Mouse (Mus musculus) ovary, adult 18-20 months (tissue): ENCODE measurements at regions not wholly inside any gene's neighbourhood (a gene's known extent, or its start where the extent isn't known, plus 50 kb on each side); places are given as distances from the start of the nearest gene placed in this dataset.

Experiments used
- DNase-seq: peaks from one replicate; pipeline ENCODE4 v3.0.0; 2022; ENCODE audit warnings: low spot score, mixed read lengths

DNA sequence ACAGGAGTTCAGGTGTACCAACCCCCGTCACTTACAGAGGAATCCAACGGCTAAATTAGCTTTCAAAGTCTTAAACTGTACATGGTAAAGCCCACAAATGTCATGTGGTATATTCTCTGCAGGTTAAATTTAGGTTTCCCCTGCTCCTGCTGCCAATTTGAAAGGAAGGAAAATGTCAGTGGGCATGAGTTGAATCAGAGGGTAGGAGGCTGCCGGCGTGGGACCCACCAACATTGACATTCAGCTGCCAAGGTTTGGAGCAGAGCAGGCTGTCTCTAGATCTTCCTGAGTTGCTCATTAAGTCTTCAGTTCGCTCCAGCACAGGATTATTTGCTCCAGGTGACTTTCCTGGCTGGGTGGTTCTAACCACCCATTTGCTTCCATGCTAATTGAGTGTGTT is 532.1 kb downstream of the Tmem114 start:
- DNase-seq, result no peak

DNA sequence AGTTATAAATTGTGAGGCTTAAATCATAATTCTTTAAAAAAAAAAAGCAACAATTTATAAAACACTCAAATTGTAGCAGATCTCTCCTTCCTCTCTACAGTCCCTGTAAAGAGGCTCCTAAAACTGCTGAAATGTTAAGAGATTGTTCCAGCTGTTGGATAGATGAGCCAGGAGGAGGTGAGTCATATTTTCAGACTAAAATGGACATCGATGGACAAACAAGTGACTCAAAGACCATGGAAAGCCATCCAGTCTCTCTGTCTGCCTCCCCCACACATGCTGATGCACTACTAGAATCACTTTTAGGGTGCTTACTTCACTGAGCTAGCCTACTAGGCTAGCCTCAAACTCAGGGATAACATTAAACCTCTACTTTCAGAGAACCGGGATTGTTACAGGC is 561.5 kb downstream of the Tmem114 start:
- no peak for DNase-seq

DNA sequence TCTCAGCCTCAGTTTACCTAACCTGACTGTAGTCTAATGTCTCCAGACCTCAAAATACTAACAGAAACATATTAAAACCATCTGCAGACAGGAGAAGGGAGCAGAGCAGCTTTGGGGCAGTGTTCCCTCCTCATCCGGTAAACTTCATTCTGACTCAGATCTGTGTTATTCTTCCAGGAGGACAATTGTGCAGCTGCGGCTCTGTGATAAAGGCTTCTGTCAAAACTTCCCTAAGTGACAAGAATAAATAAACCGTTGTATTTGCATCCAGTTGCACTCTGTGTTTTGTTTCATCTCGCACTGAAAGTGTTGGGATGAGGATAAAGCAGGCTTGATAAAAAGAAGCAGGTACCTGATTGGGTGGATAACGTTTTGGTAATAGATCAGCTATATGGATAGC is 585.8 kb downstream of the Tmem114 start:
- no peak for DNase-seq

DNA sequence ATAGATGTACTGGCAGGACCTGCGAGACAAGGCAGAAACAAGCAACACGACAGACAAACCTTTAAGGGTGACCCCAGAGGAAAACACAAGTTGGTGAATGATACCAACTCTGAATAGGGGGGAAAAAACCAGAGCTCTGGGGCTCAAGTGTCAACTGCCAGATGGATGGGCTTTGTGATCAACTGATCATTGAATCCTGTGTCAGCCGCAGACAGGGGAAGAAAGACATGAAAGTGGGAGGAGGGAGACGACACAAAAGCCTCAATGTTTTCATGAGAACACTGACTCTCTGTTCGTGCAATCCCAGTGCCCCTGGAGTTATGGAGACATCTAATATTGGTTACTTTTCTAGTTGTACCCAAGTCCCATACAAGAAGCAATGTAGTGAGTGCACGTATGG is 593.8 kb downstream of the Tmem114 start:
- no peak for DNase-seq

DNA sequence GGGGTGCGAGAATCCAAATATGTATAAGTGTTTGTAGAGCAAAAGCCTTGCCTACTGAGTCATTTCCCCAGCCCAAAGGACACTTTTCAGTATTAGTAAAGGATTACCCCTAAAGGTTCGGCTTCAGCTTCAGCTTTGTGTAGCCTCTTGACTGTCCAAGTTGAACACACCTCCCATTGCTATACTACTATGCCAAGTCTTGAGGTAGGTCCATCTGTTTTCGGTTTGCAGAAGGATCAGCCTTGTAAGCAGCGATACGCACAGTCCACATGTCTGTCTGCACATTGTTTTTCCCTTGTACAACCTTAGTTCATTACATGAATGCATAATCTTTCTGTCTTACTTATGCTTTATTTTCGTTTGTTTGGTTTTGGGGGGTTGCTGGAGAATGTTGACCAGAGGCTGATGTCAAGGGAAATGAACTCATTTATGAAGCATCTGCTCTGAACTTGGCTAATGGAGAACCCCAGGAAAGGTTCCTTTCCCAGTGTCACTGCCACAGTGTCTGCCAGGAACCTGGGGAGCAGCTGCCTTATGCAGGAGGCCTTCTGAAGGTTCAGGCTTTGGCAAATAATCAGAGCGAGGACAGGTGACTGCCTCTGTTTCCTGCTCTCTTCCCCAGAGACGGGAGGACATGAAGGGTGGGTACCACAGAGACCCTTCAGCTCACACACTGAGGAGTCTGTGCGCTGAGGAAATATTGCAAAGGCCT is 594.8 kb downstream of the Tmem114 start:
- no peak for DNase-seq

DNA sequence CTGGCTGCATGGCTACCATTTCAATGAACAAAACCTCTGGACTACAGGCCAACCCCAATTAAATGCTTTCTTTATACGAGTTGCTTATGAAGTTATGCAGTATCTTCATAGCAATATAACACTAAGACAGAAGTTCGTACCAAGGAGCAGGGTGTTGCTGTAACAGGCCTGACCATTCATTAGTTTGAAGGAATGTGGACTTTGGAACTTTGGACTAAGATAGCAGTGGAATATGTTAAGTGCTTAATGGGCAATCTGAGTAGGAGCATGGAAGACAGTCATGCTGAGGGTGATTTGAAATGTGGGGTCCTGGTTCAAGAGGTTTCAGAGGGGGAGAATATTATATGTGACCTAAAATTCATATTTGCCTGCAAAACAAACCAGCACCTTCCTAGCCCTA is 623.8 kb downstream of the Tmem114 start:
- no peak for DNase-seq

DNA sequence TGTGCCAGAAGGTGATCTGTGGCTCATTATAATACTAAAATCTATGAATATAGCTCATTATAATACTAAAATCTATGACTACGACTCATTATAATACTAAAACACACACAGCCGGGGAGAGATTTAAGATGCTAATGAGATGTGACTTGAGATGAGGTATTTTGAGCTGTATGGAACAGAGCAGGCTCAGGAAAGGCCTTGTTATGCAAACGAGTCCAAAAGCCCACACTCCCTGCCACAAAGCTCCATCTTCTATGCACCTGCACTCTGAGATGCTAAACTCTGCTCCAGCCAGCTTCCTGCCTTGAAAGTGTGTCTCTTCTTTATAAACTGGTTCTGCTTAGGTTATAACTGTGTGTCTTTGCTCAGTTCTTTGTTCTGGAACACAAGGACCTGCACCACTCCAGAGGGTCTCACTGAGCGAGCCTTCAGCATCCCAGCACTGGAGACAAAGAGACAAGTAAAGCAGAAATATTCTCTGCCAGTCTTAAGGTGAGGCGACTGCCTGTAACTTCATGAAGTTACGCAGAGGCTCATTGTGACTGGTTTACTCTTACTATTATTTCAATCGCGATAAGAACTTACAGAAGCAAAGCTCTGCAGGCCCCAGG is 627.7 kb downstream of the Tmem114 start:
- no peak for DNase-seq

DNA sequence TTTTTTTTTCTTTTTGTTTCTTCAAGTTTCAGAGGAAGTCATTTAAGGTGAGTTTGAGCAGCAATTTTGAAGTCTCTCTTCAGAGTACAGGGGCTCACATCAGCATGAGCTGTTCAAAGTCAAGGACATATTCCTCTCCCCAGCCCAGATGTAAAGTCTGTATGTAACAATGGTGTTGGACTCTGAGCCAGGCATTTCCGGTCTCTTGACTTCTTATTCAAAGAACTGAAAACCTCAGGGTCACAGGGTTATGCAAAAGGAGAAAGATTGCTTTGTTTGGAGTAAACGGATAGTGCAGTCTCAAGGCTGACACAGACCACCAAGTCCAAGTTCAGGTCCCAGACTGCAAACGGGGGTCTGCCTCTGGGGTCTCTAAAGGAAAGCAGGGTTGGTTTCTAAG is 629.4 kb downstream of the Tmem114 start:
- no peak for DNase-seq

DNA sequence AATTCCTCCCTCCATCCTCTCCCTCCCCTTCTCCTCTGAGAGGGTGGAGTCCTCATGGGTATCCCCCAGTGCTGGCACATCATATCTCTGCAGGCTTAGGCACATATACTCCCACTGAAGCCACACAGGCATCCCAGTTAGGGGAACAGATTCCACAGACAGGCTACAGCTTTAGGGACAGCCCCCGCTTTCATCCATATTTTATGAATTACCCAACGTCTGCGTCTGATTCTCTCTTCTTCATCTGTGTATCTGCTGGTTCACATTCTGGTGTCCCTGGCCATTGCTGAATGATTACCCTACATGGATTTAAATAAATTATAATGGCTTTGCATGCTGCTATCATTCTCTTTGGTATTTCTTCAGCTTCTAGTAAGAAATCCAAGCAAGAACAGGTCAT is 632.4 kb downstream of the Tmem114 start:
- DNase-seq, result no peak

DNA sequence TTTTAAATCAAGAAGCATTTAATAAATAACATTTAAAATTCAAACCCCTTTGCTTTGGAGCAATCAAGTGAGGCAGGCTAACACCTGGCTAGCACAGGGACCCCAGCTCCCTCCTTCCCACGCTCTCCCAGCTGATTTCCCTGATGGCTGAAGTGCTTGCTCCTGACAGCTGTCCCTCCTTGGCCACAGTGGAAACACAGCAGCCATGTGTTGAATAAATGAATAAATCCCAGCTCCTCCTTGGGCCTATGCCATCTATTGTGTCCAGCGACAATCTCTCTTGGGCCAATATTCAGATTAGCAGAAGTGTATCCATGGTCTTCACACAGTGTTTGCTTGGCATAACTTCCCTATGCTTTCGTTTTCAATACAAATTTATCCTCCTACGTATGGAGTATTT is 634.7 kb downstream of the Tmem114 start:
- no peak for DNase-seq

DNA sequence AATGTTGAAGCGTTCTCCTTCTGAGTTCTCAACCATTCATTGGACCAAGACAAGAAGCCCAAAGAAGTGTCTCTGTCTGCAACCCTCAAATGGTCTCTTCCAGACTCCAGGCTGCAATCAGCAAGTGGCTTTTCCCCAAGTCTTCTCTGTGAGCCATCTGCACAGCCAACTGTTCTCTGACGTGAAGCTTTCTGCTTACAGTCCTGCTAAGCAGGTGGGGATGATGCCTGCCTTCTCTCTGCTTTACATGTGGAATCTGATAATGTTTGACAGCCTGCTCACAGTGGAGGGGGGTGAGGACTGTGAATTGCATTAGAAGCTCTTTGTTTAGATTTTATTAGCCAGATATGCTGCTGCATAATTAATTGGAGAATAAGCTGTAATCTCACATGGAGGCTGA is 636.7 kb downstream of the Tmem114 start:
- DNase-seq, result no peak

DNA sequence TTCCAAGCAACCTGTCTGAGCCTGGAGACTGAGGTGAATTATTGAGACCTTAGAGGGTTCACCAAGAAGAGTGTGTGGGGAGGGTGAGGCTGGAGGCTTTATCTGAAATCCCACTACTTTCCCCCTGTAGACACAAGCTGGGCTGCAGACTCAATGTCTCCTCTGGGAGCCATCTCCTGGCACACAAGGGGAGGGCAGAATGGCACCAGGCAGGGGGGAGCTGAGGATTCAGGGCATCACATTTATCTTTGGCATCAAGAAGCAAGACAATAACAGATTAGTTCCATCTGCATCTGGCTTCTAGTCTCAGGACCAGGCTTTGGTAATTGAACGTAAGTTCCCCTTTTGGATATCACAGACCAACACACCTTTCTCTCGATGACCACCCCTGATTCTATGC is 643.4 kb downstream of the Tmem114 start:
- DNase-seq, result no peak

DNA sequence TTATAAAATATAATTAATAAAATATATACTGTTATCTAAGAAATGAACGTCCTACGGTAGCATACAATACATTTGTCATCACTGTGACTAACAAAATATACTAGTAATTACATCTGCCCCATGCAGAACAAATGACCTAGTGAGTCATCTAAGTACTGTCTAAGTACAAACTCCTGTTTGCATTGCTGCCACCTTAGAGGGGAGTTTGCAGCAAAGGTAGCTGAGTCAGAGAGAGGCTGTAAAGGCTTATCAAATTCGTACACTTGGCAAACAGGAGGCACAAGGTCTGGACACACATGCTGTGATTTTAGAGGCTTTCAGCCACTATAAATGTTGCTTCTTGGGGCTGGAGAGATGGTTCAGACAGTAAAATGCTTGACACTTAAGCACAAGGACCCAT is 649.3 kb downstream of the Tmem114 start:
- DNase-seq, result no peak

DNA sequence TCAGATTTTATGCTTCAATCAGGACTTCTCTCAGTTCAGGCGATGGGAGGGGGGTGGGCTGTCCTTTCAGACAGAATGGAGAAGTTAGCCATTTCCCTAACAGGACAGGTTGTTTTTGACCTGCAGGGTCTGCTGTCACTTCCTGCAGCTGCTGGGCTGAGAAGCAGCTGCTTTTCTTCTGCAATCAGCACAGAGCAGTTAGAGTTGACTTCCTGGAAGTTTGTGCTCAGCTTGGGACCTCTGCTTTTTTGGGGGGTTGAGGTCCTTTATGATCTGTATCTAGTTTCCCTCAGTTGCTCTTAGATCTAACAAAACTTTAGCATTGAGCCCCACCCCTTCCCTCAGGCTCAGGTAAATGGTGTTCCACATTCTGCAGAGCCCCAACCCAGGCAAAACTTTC is 656.5 kb downstream of the Tmem114 start:
- DNase-seq, result no peak

DNA sequence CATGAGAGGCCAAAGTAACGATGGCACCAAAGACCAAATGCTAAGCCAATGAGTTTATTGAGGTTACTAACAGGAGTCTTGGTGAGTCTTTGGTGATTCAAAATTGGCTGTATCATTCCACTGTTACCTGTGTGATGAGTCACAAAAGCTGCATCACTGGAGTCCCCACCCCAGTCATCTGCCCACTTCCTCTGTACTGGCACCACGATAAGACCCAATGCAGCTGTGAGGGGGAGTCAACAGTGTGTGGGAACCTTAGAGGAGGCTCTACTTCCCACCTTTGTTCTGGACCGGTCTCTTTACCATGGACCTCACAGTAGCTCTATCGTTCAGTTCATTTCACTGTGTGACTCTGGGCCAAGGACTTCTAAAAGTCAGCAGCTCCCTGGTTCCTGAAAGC is 657.2 kb downstream of the Tmem114 start:
- DNase-seq, result no peak

DNA sequence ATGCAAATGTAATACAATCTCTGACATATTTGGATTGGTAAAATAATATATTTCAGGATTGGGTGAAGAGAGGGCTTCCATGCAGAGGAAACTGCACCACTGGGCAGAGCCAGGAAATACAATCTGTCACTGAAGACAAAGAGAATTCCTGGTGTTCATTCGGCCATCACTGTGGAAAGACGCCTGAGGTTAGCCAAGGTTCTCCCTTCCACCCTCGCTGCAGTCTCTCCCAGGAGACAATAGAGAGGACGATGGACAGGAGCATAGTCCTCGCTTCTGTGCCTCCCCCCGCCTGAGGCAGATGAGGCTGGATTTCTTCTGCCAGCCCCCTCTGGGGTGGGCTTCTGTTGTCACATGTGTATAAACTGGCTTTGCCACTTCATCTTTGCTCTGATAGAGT is 660.6 kb downstream of the Tmem114 start:
- DNase-seq, result no peak

DNA sequence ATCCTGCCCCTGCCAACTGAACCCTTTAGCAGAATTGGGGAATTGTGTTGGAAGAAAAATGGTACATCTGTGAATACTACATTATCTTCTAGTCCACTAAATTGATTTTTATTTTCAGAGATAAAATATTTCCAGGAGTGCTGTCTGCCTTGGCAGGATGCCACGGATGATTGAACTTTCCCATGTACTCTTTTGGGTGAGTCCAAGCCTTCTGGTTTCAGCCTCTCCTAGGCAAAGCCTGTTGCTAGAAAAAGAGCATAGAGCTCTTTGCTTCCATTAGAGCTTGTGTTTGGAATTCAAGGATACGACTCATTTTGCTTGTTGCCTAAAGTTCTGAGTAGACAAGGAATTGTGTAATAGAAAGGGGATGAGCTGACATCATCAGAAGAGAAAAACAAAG is 696.8 kb downstream of the Tmem114 start:
- DNase-seq, result no peak

DNA sequence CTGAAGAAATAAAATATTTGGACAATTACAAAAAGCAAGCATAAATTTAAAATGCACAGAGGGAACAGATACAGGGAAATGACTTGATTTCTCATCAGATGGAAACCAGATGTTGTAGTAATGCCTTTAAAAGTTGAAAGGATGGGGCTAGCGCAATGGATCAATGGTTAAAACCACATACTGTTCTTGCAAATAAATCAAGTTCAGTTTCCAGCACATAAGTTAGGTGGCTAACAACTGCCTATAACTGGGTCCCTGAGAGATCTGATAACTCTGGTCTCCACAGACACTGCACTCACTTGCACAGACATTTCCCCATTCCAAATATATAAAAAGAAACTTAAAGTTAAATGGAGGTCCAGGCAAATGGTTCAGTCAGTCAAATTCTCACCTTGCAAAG is 699.7 kb downstream of the Tmem114 start:
- DNase-seq, result no peak

DNA sequence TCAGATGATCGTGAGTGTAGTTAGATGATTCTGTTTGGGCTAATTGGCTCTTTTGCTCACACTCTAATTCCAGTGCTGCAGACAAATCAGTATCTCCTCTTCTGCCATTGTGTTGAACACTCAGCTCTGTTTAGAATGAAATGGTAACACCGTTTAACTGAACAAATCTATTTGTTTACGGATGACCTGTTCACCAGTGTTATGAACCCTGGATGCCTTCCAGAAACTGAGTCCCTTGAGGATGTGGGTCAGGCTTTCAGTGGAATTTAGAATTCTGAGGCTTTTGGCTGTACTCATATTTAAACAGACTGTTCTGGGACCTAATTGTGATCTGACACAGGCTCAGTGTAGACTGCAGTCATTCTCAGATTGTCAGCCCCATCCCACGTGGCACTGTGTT is 723.5 kb downstream of the Tmem114 start:
- DNase-seq, result no peak

DNA sequence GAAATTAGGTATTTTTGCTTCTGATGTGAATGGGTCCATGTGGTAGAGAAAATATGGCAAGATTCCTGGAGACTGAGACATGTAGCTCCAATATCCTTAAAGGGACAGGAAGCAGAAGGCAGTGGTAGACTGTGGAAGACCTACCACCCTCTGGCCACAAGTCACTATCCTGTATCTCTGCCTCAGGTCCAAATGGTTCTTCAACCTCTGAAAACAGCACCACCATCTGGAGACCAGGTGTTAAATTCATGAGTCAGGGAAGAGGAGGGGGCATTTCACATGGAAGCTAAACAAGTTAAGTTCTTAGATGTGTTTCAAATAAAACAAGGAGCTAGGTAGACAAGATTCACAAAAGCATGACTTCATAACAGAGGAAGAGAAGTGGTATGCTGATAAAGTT is 739.5 kb downstream of the Tmem114 start:
- DNase-seq, result no peak

DNA sequence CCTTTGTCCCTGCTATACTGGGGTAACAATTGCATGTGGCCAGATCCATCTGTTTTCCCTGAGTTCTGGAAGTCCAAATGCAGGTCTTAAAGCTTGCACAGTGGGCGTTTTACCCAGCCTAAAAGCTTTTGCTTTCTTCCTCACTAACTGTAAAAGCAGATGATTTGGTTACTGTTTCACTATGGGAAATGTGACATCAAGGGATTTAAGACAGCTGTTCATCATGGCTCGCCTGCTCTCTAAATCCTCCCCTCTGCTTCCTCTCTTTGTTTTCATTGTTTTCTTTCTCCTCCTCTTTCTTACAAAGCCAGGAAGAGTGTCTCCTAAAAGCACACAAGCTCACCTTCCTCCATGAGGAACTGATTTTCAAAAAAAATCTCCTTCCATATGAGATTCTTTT is 758.8 kb downstream of the Tmem114 start:
- no peak for DNase-seq

DNA sequence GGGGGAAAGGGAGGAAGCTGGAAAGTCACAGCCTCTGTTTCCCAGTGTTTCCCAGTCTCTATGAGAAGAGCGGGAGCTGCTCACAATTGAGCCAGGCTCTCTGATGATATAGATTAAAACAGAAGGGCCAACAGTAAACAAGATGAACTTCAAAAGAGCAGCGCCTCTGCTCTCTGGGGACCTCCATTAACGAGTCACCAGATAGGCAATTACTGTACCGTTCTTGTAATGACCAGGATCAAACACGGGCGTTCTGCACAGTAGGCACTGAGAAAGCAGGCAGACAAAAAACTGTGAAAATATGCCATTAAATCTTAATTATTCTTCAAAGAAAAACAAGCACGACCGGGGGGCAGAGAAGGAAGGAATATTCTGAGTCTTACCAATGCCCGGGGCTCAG is 766.8 kb downstream of the Tmem114 start:
- no peak for DNase-seq

DNA sequence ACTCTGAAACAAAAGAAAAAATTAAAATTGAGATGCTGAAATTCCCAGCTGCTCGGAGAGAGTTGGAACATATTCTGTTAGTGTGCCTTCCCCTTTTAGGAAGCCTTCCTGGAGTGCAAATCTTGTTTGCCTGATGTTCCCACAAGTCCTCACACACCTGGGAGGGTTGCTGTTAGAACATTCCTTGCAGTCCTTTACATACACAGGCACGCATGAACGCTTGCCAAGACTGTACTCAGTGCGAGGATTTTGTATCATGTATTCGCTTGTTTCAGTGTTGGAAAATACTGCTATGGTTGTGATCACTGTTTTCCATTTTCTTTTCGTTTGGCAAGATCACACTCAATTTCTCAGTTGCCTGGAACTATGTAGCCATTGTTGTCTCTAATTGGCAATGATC is 770.5 kb downstream of the Tmem114 start:
- DNase-seq, result no peak

DNA sequence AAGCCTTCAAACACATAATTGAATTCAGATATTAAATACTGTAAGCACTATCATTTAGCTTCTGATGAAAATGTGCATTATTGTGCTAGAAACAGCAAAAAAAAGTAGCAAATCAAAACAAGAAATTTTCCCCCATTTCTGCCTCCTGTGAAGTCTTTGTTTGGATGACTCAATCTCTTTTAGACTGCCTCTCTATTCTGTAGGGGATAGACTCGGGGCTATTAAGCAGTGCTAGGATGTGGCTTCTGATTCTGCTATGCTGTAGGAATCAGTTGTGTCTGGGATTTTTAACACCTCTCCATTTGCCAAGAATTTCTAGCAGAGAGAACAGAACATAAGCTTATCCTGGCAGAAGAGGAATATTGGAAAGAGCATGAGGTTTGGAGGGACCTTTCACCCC is 775.2 kb downstream of the Tmem114 start:
- no peak for DNase-seq
